29 mouse cellular contexts compared by ENCODE assay signal in genomic region chr11:102493241-102493640, GRCm38 (mm10). TPM values are rescaled to one million over a fixed set of nuclear protein-coding genes. Genes with fewer than 3 reads are reported as not detected.
DNase-seq lines count a peak whose midpoint lies in the region; ATAC-seq and TF ChIP-seq lines count a peak whose summit lies in the region.
"Had no signal": no experiment of that assay in that cellular context is flagged by ENCODE, and none has a peak within 500 bp of the region (broad histone marks: within the 10 kb centered on the region; RNA-seq: fewer than 3 reads in every experiment).

No protein-coding gene starts in this region.

- H3K4me3 ChIP-seq in heart, embryonic 13.5 days = no peak overlapping the region
- no peak overlapping the region for H3K4me3 ChIP-seq in heart, embryonic 16.5 days (ENCODE audit: low read length)
- H3K4me3 ChIP-seq in lung, adult 2 months (replicated peaks; ENCODE audit: extremely low read depth, low read depth, low read length) = no peak overlapping the region
- H3K4me3 ChIP-seq: hindbrain, embryonic 10.5 days; hindbrain, embryonic 15.5 days; kidney, embryonic 15.5 days; left cerebral cortex, adult 2 months; limb, embryonic 12.5 days; liver, embryonic 15.5 days; lung, embryonic 15.5 days; midbrain, embryonic 10.5 days; midbrain, embryonic 15.5 days; neural tube, embryonic 12.5 days had no signal

- H3K36me3 ChIP-seq in heart, embryonic 13.5 days = peaks cover 50% of the 10 kb centered on the region
- peaks cover 2% of the 10 kb centered on the region; the same call in 1 of the 2 replicates for H3K36me3 ChIP-seq in heart, embryonic 16.5 days (ENCODE audit: control insufficient read depth, insufficient read depth)

- H3K9me3 ChIP-seq in heart, embryonic 13.5 days = no peaks in the 10 kb centered on the region
- H3K9me3 ChIP-seq in heart, embryonic 16.5 days (replicated peaks; ENCODE audit: control insufficient read depth, low read length) = no peaks in the 10 kb centered on the region
- H3K9me3 ChIP-seq: hindbrain, embryonic 10.5 days; hindbrain, embryonic 15.5 days; kidney, embryonic 15.5 days; limb, embryonic 12.5 days; liver, embryonic 15.5 days; lung, embryonic 15.5 days; midbrain, embryonic 10.5 days; midbrain, embryonic 15.5 days; neural tube, embryonic 12.5 days had no signal

- H3K4me1 ChIP-seq in heart, embryonic 13.5 days = peaks cover 29% of the 10 kb centered on the region
- H3K4me1 ChIP-seq in heart, embryonic 16.5 days (ENCODE audit: control insufficient read depth, insufficient read depth, low read length) = peaks cover 11% of the 10 kb centered on the region
- peaks cover 4% of the 10 kb centered on the region for H3K4me1 ChIP-seq in lung, adult 2 months (ENCODE audit: control insufficient read depth, insufficient read depth, low read length)
- H3K4me1 ChIP-seq: hindbrain, embryonic 10.5 days; hindbrain, embryonic 15.5 days; kidney, embryonic 15.5 days; limb, embryonic 12.5 days; lung, embryonic 15.5 days; midbrain, embryonic 10.5 days; midbrain, embryonic 15.5 days; neural tube, embryonic 12.5 days had no signal

- 48% methylated on average over 2 of the region's 2 CpGs for WGBS in heart, embryonic 13.5 days
- WGBS in heart, embryonic 16.5 days = 38% methylated on average over 2 of the region's 2 CpGs
- WGBS in lung, adult 2 months = 94% methylated on average over 2 of the region's 2 CpGs

- peak overlapping the region; percentile 25; the same call in 1 of the 2 replicates for H3K4me2 ChIP-seq in heart, embryonic 13.5 days
- no peak overlapping the region for H3K4me2 ChIP-seq in heart, embryonic 16.5 days (ENCODE audit: low read depth, low read length)
- H3K4me2 ChIP-seq: hindbrain, embryonic 15.5 days; kidney, embryonic 15.5 days; limb, embryonic 12.5 days; liver, embryonic 15.5 days; lung, embryonic 15.5 days; midbrain, embryonic 15.5 days; neural tube, embryonic 12.5 days had no signal

- peak overlapping the region; percentile 47; the same call in 1 of the 2 replicates for H3K9ac ChIP-seq in heart, embryonic 13.5 days
- H3K9ac ChIP-seq in heart, embryonic 16.5 days (ENCODE audit: low read length) = peak overlapping the region; percentile 13; the same call in 1 of the 2 replicates
- H3K9ac ChIP-seq: hindbrain, embryonic 15.5 days; kidney, embryonic 15.5 days; limb, embryonic 12.5 days; liver, embryonic 15.5 days; lung, embryonic 15.5 days; midbrain, embryonic 15.5 days; neural tube, embryonic 12.5 days had no signal

- DNase-seq in heart, adult 11 months = peak; percentile 85
- no peak for DNase-seq in heart, adult 9 months (ENCODE audit: low spot score in 2 of 2)
- no peak for DNase-seq in heart, postnatal 36 days
- peak; percentile 92 for DNase-seq in skeletal muscle tissue, adult 2 months (ENCODE audit: low read depth, low spot score)
- DNase-seq in lung, adult 2 months = no peak
- DNase-seq: adrenal gland, adult 2 months; adrenal gland, postnatal 36 days; B cell, adult 2 months; cerebellum, adult 2 months; cerebellum, postnatal 14 days; kidney, adult 18-20 months; kidney, postnatal 25 days; right cerebral cortex, adult 18-20 months; thymus, adult 18-20 months; thymus, postnatal 25 days had no signal

- no peak for ATAC-seq in heart, embryonic 13.5 days (ENCODE audit: extremely low read depth, insufficient number of reproducible peaks, low FRiP score, low TSS enrichment)
- peak; percentile 58; the same call in 1 of the 2 replicates for ATAC-seq in heart, embryonic 16.5 days (replicated peaks; ENCODE audit: extremely low read depth, insufficient read depth, low FRiP score)
- ATAC-seq: forebrain, embryonic 14.5 days; midbrain, embryonic 15.5 days had no signal

- H3K27ac ChIP-seq in heart, embryonic 13.5 days (replicated peaks) = peak overlapping the region; percentile 68
- H3K27ac ChIP-seq in heart, embryonic 16.5 days (ENCODE audit: low read length) = peak overlapping the region; percentile 54
- H3K27ac ChIP-seq: hindbrain, embryonic 10.5 days; hindbrain, embryonic 15.5 days; kidney, embryonic 15.5 days; left cerebral cortex, adult 2 months; limb, embryonic 12.5 days; liver, embryonic 15.5 days; lung, embryonic 15.5 days; midbrain, embryonic 10.5 days; midbrain, embryonic 15.5 days; neural tube, embryonic 12.5 days; stomach, postnatal 0 days had no signal

- TF ChIP-seq CTCF in lung, adult 2 months (IDR thresholded peaks at IDR 0.05; ENCODE audit: insufficient read depth, low read length) = no peak

- TF ChIP-seq POLR2A in lung, adult 2 months (IDR thresholded peaks at IDR 0.05; ENCODE audit: borderline replicate concordance, extremely low read depth, low read depth, low read length) = no peak

- H3K27me3 ChIP-seq in heart, embryonic 13.5 days (replicated peaks) = no peaks in the 10 kb centered on the region
- H3K27me3 ChIP-seq in heart, embryonic 16.5 days (ENCODE audit: control insufficient read depth, insufficient read depth, low read length) = no peaks in the 10 kb centered on the region
- H3K27me3 ChIP-seq: hindbrain, embryonic 15.5 days; kidney, embryonic 15.5 days; limb, embryonic 12.5 days; liver, embryonic 15.5 days; lung, embryonic 15.5 days; midbrain, embryonic 15.5 days; neural tube, embryonic 12.5 days had no signal

- intact Hi-C loops in heart, postnatal 36 days (cut with DNase I) = no loop called here

RNA-seq across cellular contexts. Expression of gene Itga2b, which starts 23.3 kb away (rescaled TPM):
- 10.5 and 11.3 TPM in 2 replicates for polyA plus RNA-seq in heart, embryonic 13.5 days (2015; fragmentation: Nextera tagmentation; extraction: Ambion mirVana)
- 1 to 10 TPM; 3.1 to 3.8 TPM for total RNA-seq in heart, postnatal 36 days (2021)
- 6.5 and 6.6 TPM in 2 replicates for polyA plus RNA-seq in heart, embryonic 16.5 days (2015; fragmentation: Nextera tagmentation; extraction: Ambion mirVana)
- polyA plus RNA-seq in lung, adult 2 months (2012; rRNA removed) = 11.4 and 14.9 TPM in 2 replicates

RNA-seq across cellular contexts. Expression of gene Fam171a2, which starts 45.8 kb away (rescaled TPM):
- polyA plus RNA-seq in heart, embryonic 13.5 days (2015; fragmentation: Nextera tagmentation; extraction: Ambion mirVana) = 2.8 and 2.9 TPM in 2 replicates
- total RNA-seq in heart, postnatal 36 days (2021) = 1 to 10 TPM; 4.3 to 5.2 TPM
- 3.0 and 3.9 TPM in 2 replicates for polyA plus RNA-seq in heart, embryonic 16.5 days (2015; fragmentation: Nextera tagmentation; extraction: Ambion mirVana)
- polyA plus RNA-seq in lung, adult 2 months (2012; rRNA removed) = 19.6 and 22.8 TPM in 2 replicates

Comparison
In these comparisons a context has a peak if more than half of its experiments do, and no peak if none do; other contexts are left out.
1. DNase-seq: peak in heart, adult 11 months (single experiment) and skeletal muscle tissue, adult 2 months (single experiment); none in heart, adult 9 months (0 of 2), heart, postnatal 36 days (0 of 2) and lung, adult 2 months (single experiment).